Mouse (Mus musculus): ENCODE results near the gene Cul4a.
"Not testable (repeated sequence)": the region's sequence is repeated elsewhere in the genome, so short reads cannot be mapped to it uniquely, and the experiment has no call there.

Gene Cul4a

GRCm38 (mm10) chr8:13105087-13105881 lies at the start of gene Cul4a, which contains the start of gene Pcid2:
Gene Cul4a (plus strand): TSS chr8:13105621.
Gene Pcid2 (minus strand): TSS chr8:13105459.
- in situ Hi-C loops (cut with MseI, MboI): no loop called here

GRCm38 (mm10) chr8:13057351-13057750 lies 48.1 kb upstream of the Cul4a start:
- in situ Hi-C loops (cut with MseI, MboI): no loop called here

- in situ Hi-C loops (cut with MseI, MboI): no loop called here
These were observed 44.8 kb upstream of the Cul4a start, which contains the start of gene Proz for GRCm38 (mm10) chr8:13060441-13061150. Gene Proz (plus strand): TSS chr8:13060914.

GRCm38 (mm10) chr8:13063112-13063511 lies 42.3 kb upstream of the Cul4a start:
- in situ Hi-C loops (cut with MseI, MboI): no loop called here

- in situ Hi-C loops (cut with MseI, MboI): no loop called here
These were observed 32.2 kb upstream of the Cul4a start for GRCm38 (mm10) chr8:13073255-13073654.

- in situ Hi-C loops (cut with MseI, MboI): no loop called here
These were observed 30.4 kb upstream of the Cul4a start for GRCm38 (mm10) chr8:13075044-13075443.

- in situ Hi-C loops (cut with MseI, MboI): not testable (repeated sequence)
These were observed 29.8 kb upstream of the Cul4a start for GRCm38 (mm10) chr8:13075579-13075978.

- in situ Hi-C loops (cut with MseI, MboI): no loop called here
These were observed 27.9 kb upstream of the Cul4a start for GRCm38 (mm10) chr8:13077542-13077941.

GRCm38 (mm10) chr8:13104691-13105086 lies 732 bp upstream of the Cul4a start:
- in situ Hi-C loops (cut with MseI, MboI): no loop called here

- in situ Hi-C loops (cut with MseI, MboI): no loop called here
These were observed 609 bp downstream of the Cul4a start for GRCm38 (mm10) chr8:13105908-13106551.

GRCm38 (mm10) chr8:13107990-13108638 lies 2.7 kb downstream of the Cul4a start:
- in situ Hi-C loops (cut with MseI, MboI): no loop called here

GRCm38 (mm10) chr8:13108967-13109366 lies 3.5 kb downstream of the Cul4a start:
- in situ Hi-C loops (cut with MseI, MboI): no loop called here

- in situ Hi-C loops (cut with MseI, MboI): no loop called here
These were observed 4.1 kb downstream of the Cul4a start for GRCm38 (mm10) chr8:13109416-13109960.

GRCm38 (mm10) chr8:13111917-13112316 lies 6.5 kb downstream of the Cul4a start:
- in situ Hi-C loops (cut with MseI, MboI): no loop called here

GRCm38 (mm10) chr8:13113232-13113631 lies 7.8 kb downstream of the Cul4a start:
- in situ Hi-C loops (cut with MseI, MboI): no loop called here

- in situ Hi-C loops (cut with MseI, MboI): no loop called here
These were observed 11.7 kb downstream of the Cul4a start for GRCm38 (mm10) chr8:13117096-13117495.

GRCm38 (mm10) chr8:13118516-13118915 lies 13.1 kb downstream of the Cul4a start:
- in situ Hi-C loops (cut with MseI, MboI): no loop called here

- in situ Hi-C loops (cut with MseI, MboI): no loop called here
These were observed 15.7 kb downstream of the Cul4a start for GRCm38 (mm10) chr8:13120882-13121665.

GRCm38 (mm10) chr8:13122887-13123421 lies 17.5 kb downstream of the Cul4a start:
- in situ Hi-C loops (cut with MseI, MboI): no loop called here

- in situ Hi-C loops (cut with MseI, MboI): no loop called here
These were observed 19.5 kb downstream of the Cul4a start for GRCm38 (mm10) chr8:13124897-13125296.

Data from mouse trophoblast stem cell (cell line).